Mouse (Mus musculus) stomach, postnatal 0 days (tissue): ENCODE data around the gene Cyp2c23.

Source experiments
- CTCF ChIP-seq: IDR thresholded peaks from 2 replicates; pipeline ENCODE4 v1.5.1; 2016; ENCODE audit warnings: antibody characterized with exemption, low read depth, mild to moderate bottlenecking, moderate library complexity
- EP300 ChIP-seq: optimal IDR thresholded peaks from 2 replicates; pipeline ENCODE3; 2016; ENCODE audit warnings: antibody characterized with exemption

GRCm38 (mm10) chr19:43955266-43955665 lies 73.7 kb downstream of the Cyp2c23 start:
- TF ChIP-seq CTCF: no peak
- no peak for TF ChIP-seq EP300
